Mouse (Mus musculus): ENCODE results near the gene Gna13. TPM values are rescaled to one million over a fixed set of nuclear protein-coding genes. Genes with fewer than 3 reads are reported as not detected.

Gna13 gene
- total RNA-seq, 2 experiments from 2014 or later = 21.9 to 22.1 TPM

DNA sequence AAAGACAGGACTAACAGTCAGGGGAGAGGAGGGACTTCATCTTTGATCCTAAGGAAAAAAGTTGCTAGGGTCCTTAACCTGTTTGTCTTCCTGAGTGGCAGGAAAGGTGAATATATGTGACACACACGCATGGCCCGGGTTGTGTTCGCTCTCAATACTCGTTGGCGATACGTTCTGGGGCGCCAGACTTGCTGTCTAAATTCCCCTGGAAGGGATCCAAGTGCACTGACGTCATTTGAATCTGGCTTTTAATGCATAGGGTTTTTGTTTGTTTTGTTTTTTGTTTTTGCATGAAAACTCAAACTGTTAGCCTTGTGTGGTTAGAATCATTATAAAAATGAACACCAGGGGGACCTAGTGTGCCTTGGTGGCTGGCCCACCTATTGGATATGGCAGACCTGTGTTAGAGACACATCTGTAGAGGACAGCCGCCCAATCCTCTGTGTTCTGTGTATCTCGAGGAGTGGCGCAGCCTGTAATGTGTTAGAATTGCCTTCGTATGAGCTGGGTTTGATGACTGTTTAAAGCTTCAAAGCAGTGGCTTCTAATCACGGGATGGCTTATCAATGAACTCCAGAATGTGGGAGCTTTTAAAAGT lies 82.9 kb downstream of the Gna13 start:
- intact Hi-C loops (cut with DNase I) = loop anchor here (2.0 to 10.0 kb wide), 4 partner anchors 139 to 417 kb away; partner anchors contain the start of gene Wipi1
- no peak for DNase-seq

Other genes with a start within 250 kb of the Gna13 start
- gene E030025P04Rik, start 218.5 kb upstream of the Gna13 start, total RNA-seq (2021) = not detected
- not detected for gene Rgs9, start 64.7 kb upstream of the Gna13 start, total RNA-seq (2021)
- not detected for gene 9930022D16Rik, start 51.1 kb downstream of the Gna13 start, total RNA-seq (2021)
- 10 to 100 TPM; 60.1 to 63.4 TPM for gene Amz2, start 63.1 kb downstream of the Gna13 start, total RNA-seq (2021)
- gene Arsg, start 110.5 kb downstream of the Gna13 start, total RNA-seq (2021) = 1 to 10 TPM in 1 of 2 experiments, under 1 TPM in 1; 0.86 to 1.7 TPM
- gene Slc16a6, start 110.8 kb downstream of the Gna13 start, total RNA-seq (2021) = 1 to 10 TPM; 4.8 to 9.4 TPM
- 10 to 100 TPM; 55.6 to 58.9 TPM for gene Wipi1, start 249.1 kb downstream of the Gna13 start, total RNA-seq (2021)